Mouse (Mus musculus) bone marrow, adult 2 months (tissue): Measurements from ENCODE around the gene Drd4.

Experiments used
- CTCF ChIP-seq: fragments of 200-500 bp; IDR thresholded peaks from 2 replicates; pipeline ENCODE4 v1.5.1; 2011; ENCODE audit warnings: low read length, control low read depth; ENCODE audit not compliant: control insufficient read depth, insufficient read depth
- POLR2A ChIP-seq: fragments of 200-500 bp; IDR thresholded peaks from 2 replicates; pipeline ENCODE4 v1.6.1; 2011; ENCODE audit warnings: low read depth, mild to moderate bottlenecking, control low read depth, low read length, borderline replicate concordance; ENCODE audit not compliant: control insufficient read depth

- TF ChIP-seq CTCF, result no peak
- TF ChIP-seq POLR2A, result no peak
These were observed 36.7 kb downstream of the Drd4 start for GRCm38 (mm10) chr7:141328373-141328990.
